Mouse (Mus musculus): Measurements from ENCODE around the gene Abcb10. TPM values are rescaled to one million over a fixed set of nuclear protein-coding genes. Genes with fewer than 3 reads are reported as not detected.
"Not testable (repeated sequence)": the region's sequence is repeated elsewhere in the genome, so short reads cannot be mapped to it uniquely, and the experiment has no call there.

Gene Abcb10
- 19.3 and 20.3 TPM in 2 replicates for polyA plus RNA-seq (2016; fragmentation: Nextera tagmentation; extraction: Ambion mirVana)

GRCm38 (mm10) chr8:123982826-123983400, at the start of gene Abcb10:
Gene Abcb10 (minus strand): TSS chr8:123983122.
- Histone ChIP-seq H3K36me3 (no peaks in the 10 kb centered on the region), H3K27me3 (ENCODE audit: low read depth, poor library complexity, severe bottlenecking) (no peaks in the 10 kb centered on the region), H3K27ac (peak within 1 kb of the TSS; percentile 93), H3K4me1 (peaks cover 26% of the 10 kb centered on the region), H3K4me3 (peak within 1 kb of the TSS; percentile 77), H3K9me3 (replicated peaks) (no peaks in the 10 kb centered on the region)
- DNase-seq (ENCODE audit: low spot score) = peak; percentile 91
- under 1% methylated on average over 48 of the region's 56 CpGs for WGBS

- Histone ChIP-seq H3K4me1 (no peaks in the 10 kb centered on the region), H3K36me3 (peaks cover 94% of the 10 kb centered on the region), H3K4me3 (no peak overlapping the region), H3K27me3 (ENCODE audit: low read depth, poor library complexity, severe bottlenecking) (no peaks in the 10 kb centered on the region), H3K9me3 (replicated peaks) (no peaks in the 10 kb centered on the region), H3K27ac (no peak overlapping the region)
- DNase-seq (ENCODE audit: low spot score) = no peak
- 92% methylated on average over 6 of the region's 6 CpGs for WGBS
Measured at GRCm38 (mm10) chr8:124027831-124028230, 44.9 kb upstream of the Abcb10 start.

- H3K4me1 ChIP-seq = peaks cover 11% of the 10 kb centered on the region; the same call in 1 of the 2 replicates
- not testable (repeated sequence) for H3K9me3 ChIP-seq (replicated peaks); H3K27ac ChIP-seq; H3K27me3 ChIP-seq (ENCODE audit: low read depth, poor library complexity, severe bottlenecking); DNase-seq (ENCODE audit: low spot score); H3K4me3 ChIP-seq
- H3K36me3 ChIP-seq = peaks cover 86% of the 10 kb centered on the region
- 79% methylated on average over 2 of the region's 2 CpGs for WGBS
Measured at GRCm38 (mm10) chr8:124026265-124026664, 43.3 kb upstream of the Abcb10 start.

- 1% methylated on average over 73 of the region's 74 CpGs for WGBS
- peak within 1 kb of the TSS; percentile 86 for H3K4me3 ChIP-seq
- no peaks in the 10 kb centered on the region for H3K9me3 ChIP-seq (replicated peaks)
- no peaks in the 10 kb centered on the region for H3K27me3 ChIP-seq (ENCODE audit: low read depth, poor library complexity, severe bottlenecking)
- H3K36me3 ChIP-seq = peaks cover 39% of the 10 kb centered on the region
- H3K27ac ChIP-seq = peak within 1 kb of the TSS; percentile 98
- peaks cover 27% of the 10 kb centered on the region for H3K4me1 ChIP-seq
- peak; percentile 97 for DNase-seq (ENCODE audit: low spot score)
Measured at GRCm38 (mm10) chr8:124021237-124022227, 38.6 kb upstream of the Abcb10 start, which contains the start of the genes Taf5l and Urb2. Gene Taf5l (minus strand): TSS chr8:124021397. Gene Urb2 (plus strand): TSS chr8:124021508.

GRCm38 (mm10) chr8:124020439-124021236, 37.7 kb upstream of the Abcb10 start:
- Histone ChIP-seq H3K4me1 (peaks cover 27% of the 10 kb centered on the region), H3K27ac (peak overlapping the region; percentile 98), H3K27me3 (ENCODE audit: low read depth, poor library complexity, severe bottlenecking) (no peaks in the 10 kb centered on the region), H3K4me3 (peak overlapping the region; percentile 86), H3K36me3 (peaks cover 30% of the 10 kb centered on the region), H3K9me3 (replicated peaks) (no peaks in the 10 kb centered on the region)
- WGBS = 1% methylated on average over 66 of the region's 87 CpGs
- DNase-seq (ENCODE audit: low spot score) = peak; percentile 83

GRCm38 (mm10) chr8:124019782-124020181, 36.9 kb upstream of the Abcb10 start:
- WGBS = 45% methylated on average over 13 of the region's 13 CpGs
- Histone ChIP-seq H3K4me1 (peaks cover 27% of the 10 kb centered on the region), H3K9me3 (replicated peaks) (no peaks in the 10 kb centered on the region), H3K4me3 (peak overlapping the region; percentile 86), H3K27me3 (ENCODE audit: low read depth, poor library complexity, severe bottlenecking) (no peaks in the 10 kb centered on the region), H3K27ac (no peak overlapping the region), H3K36me3 (peaks cover 21% of the 10 kb centered on the region)
- DNase-seq (ENCODE audit: low spot score) = peak; percentile 33

GRCm38 (mm10) chr8:124014751-124015150, 31.8 kb upstream of the Abcb10 start:
- peaks cover 15% of the 10 kb centered on the region for H3K36me3 ChIP-seq
- WGBS = 81% methylated on average over 3 of the region's 3 CpGs
- no peak overlapping the region for H3K4me3 ChIP-seq

GRCm38 (mm10) chr8:124014299-124014698, 31.4 kb upstream of the Abcb10 start:
- H3K9me3 ChIP-seq (replicated peaks); H3K4me1 ChIP-seq; H3K27me3 ChIP-seq (ENCODE audit: low read depth, poor library complexity, severe bottlenecking); H3K27ac ChIP-seq; DNase-seq (ENCODE audit: low spot score); H3K4me3 ChIP-seq: not testable (repeated sequence)
- H3K36me3 ChIP-seq = peaks cover 19% of the 10 kb centered on the region
- WGBS = 95% methylated on average over 7 of the region's 7 CpGs

More at GRCm38 (mm10) chr8:124014751-124015150, 31.8 kb upstream of the Abcb10 start:
- Histone ChIP-seq H3K27me3 (ENCODE audit: low read depth, poor library complexity, severe bottlenecking) (no peaks in the 10 kb centered on the region), H3K27ac (no peak overlapping the region), H3K4me1 (peaks cover 7% of the 10 kb centered on the region), H3K9me3 (replicated peaks) (no peaks in the 10 kb centered on the region)
- no peak for DNase-seq (ENCODE audit: low spot score)

- H3K9me3 ChIP-seq (replicated peaks) = no peaks in the 10 kb centered on the region
- WGBS = 97% methylated on average over 3 of the region's 3 CpGs
- H3K27me3 ChIP-seq (ENCODE audit: low read depth, poor library complexity, severe bottlenecking) = no peaks in the 10 kb centered on the region
- DNase-seq (ENCODE audit: low spot score) = no peak
- H3K4me1 ChIP-seq = no peaks in the 10 kb centered on the region
- H3K4me3 ChIP-seq = no peak overlapping the region
- H3K27ac ChIP-seq = no peak overlapping the region
- H3K36me3 ChIP-seq = peaks cover 41% of the 10 kb centered on the region
Measured at GRCm38 (mm10) chr8:124011989-124012586, 29.2 kb upstream of the Abcb10 start.

- 89% methylated on average over 3 of the region's 3 CpGs for WGBS
- Histone ChIP-seq H3K4me3 (no peak overlapping the region), H3K27me3 (ENCODE audit: low read depth, poor library complexity, severe bottlenecking) (no peaks in the 10 kb centered on the region)
Measured at GRCm38 (mm10) chr8:124011580-124011979, 28.7 kb upstream of the Abcb10 start.

GRCm38 (mm10) chr8:124007829-124008228, 24.9 kb upstream of the Abcb10 start:
- Histone ChIP-seq H3K36me3 (peaks cover 81% of the 10 kb centered on the region), H3K27ac (no peak overlapping the region), H3K4me1 (no peaks in the 10 kb centered on the region), H3K4me3 (no peak overlapping the region), H3K9me3 (replicated peaks) (no peaks in the 10 kb centered on the region), H3K27me3 (ENCODE audit: low read depth, poor library complexity, severe bottlenecking) (no peaks in the 10 kb centered on the region)
- WGBS = 70% methylated on average over 6 of the region's 6 CpGs
- no peak for DNase-seq (ENCODE audit: low spot score)

More at GRCm38 (mm10) chr8:124011580-124011979, 28.7 kb upstream of the Abcb10 start:
- Histone ChIP-seq H3K4me1 (no peaks in the 10 kb centered on the region), H3K9me3 (replicated peaks) (no peaks in the 10 kb centered on the region), H3K36me3 (peaks cover 46% of the 10 kb centered on the region), H3K27ac (no peak overlapping the region)
- DNase-seq (ENCODE audit: low spot score) = no peak

GRCm38 (mm10) chr8:124002546-124003108, 19.7 kb upstream of the Abcb10 start:
- 91% methylated on average over 10 of the region's 10 CpGs for WGBS
- Histone ChIP-seq H3K36me3 (peaks cover 99% of the 10 kb centered on the region), H3K27me3 (ENCODE audit: low read depth, poor library complexity, severe bottlenecking) (no peaks in the 10 kb centered on the region), H3K9me3 (replicated peaks) (no peaks in the 10 kb centered on the region), H3K4me3 (no peak overlapping the region), H3K27ac (no peak overlapping the region), H3K4me1 (no peaks in the 10 kb centered on the region)
- DNase-seq (ENCODE audit: low spot score) = no peak
